Mouse (Mus musculus) R1 (cell line): ENCODE results near the gene Psmb2.

ENCODE experiments used
- DNase-seq: peaks from one replicate; pipeline ENCODE4 v3.0.0-alpha.2; 2018; ENCODE audit warnings: low read depth, low spot score

Gene Psmb2

GRCm38 (mm10) chr4:126732111-126732510, 54.7 kb downstream of the Psmb2 start:
- DNase-seq, result no peak

DNA sequence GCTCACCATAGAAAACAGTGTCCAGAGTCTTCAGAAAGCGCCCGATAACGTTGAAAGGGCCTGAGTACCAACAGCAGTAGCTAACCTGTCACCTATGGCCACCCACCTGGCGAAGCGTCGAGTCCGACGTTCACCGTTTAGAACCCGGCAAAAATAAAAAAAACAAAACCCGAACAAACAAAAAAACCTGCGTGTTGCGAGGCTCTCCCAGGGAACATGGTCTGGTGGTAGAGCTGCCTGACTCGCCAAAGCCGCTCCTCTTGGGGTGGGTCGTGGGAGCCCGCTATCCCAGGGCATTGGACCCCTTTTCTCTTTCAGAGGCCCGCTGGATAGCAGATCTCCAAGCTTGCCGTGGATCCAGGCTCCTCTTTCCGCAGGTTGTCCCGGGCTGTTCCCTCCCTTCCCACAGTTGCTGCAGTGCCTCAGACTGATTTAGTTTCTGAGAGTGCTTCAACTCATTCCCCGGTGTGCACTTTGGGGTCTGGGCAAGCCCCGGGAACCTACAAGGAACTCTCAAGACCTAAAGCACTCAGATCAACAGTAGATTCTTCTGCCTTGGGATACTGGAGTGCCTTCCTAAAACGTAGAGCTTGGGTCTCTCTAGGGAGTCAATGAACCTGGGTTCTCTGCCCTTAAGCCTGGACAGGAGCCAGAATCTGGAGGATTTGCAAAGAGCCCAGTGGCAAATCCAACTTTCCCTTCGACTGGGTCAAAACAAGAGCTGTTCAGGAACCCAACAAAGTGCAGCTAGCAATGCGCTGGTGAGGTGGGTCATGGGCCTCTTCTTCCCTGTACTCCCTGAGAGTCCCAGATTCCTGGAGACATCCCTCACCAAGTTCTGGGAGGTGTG, 55.3 kb downstream of the Psmb2 start:
- DNase-seq, result no peak

GRCm38 (mm10) chr4:126734001-126734603, 56.7 kb downstream of the Psmb2 start:
- peak; percentile 36 for DNase-seq

GRCm38 (mm10) chr4:126734700-126735381, 57.4 kb downstream of the Psmb2 start:
- DNase-seq, result peak; percentile 44

- peak; percentile 23 for DNase-seq
These were observed 58.1 kb downstream of the Psmb2 start for GRCm38 (mm10) chr4:126735382-126736000.

- DNase-seq, result peak; percentile 84
These were observed 58.6 kb downstream of the Psmb2 start, which contains the start of gene Tfap2e for GRCm38 (mm10) chr4:126736001-126736414. Gene Tfap2e, minus strand, starts transcription at chr4:126736240.

DNA sequence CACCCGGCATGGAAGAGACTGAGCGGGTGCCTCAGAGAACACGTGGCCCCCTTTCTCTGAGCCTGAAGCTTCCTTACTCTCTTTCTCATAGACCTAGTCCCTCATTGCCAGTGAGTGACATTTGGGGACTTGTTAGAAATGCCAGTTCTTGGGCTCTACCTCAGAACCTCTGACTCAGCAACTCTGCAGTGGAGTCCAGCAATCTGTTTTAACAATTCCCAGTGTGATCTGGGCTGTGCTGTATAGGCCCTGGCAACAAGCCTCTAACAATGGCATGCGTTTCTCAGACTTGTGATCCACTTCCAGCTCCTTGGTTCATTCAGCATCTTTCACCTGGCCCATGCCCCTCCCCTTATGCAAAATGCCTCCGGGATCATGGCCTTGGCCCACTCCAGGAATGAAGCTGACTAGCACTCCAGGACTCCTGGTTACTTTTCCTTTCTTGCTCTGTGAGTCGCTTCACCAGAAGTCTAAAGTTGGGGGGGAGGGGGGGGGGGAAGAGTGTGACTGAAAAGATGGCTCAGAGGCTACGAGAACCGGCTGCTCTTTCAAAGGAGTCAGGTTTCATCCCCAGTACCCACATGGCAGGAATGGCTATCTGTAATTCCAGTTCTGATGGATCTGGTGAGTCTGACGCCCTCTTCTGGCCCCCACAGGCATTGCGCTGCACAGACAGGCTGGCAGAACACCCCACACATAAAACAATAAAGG, 62.7 kb downstream of the Psmb2 start:
- DNase-seq, result peak; percentile 87

GRCm38 (mm10) chr4:126741448-126741847, 64.0 kb downstream of the Psmb2 start:
- peak; percentile 87 for DNase-seq

DNA sequence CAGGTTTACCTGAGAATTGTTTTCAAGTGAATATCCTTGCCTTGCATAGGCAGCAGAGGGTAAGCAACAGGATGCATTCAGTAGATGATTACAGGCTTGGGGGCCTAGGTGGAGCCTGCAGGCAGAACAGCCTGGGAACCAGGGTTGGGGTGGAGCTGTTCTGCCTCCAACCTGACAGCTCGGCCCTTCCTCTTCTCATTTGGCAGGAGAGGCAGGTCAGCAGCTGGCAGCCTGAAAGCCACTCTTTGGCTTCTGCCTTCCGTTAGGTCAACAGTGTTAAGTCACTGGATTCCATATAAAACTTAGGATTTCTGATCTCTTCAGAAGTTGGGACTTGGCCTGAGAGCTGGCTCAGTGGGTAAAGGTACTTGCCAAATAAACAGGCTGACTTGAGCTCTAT, 65.5 kb downstream of the Psmb2 start:
- DNase-seq, result no peak

DNA sequence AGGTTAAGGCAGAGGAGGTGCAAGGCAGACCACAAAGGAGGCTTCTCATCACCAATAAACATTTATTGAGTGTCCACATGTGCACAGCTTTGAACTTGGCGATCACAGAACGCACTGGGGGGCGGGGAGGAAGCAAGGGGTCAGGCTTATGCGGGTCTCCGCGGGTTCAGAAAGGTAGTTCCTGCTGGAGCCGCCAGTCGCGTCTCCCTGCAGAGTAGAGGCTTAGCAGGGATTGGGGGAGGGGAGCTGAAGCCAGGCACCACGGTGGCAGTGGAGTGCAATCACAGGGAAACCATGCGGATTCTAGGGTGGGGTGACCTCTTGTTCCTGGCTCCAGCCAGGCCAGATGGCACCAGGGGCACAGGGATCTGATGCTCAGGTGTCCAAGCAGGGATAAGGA, 66.3 kb downstream of the Psmb2 start:
- peak; percentile 64 for DNase-seq

DNA sequence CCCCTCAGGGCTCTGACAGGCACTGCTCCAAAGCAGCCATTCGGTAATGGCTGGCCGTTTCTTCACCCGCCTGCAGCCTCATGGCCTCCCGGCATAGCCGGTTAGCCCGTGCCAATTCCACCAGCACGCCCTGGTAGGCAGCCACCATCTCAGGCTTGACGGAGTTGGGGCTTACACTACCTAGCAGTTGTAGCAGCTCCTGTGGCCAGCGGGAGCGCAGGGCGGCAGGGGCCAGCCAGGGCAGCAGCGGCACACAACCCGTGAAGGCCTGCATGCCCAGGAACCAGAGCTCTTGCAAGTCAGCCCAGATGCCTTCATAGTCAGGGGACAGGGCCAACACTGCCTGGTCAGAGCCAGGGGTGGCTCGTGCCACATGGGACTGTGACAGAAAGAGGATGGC, 67.4 kb downstream of the Psmb2 start:
- no peak for DNase-seq

DNA sequence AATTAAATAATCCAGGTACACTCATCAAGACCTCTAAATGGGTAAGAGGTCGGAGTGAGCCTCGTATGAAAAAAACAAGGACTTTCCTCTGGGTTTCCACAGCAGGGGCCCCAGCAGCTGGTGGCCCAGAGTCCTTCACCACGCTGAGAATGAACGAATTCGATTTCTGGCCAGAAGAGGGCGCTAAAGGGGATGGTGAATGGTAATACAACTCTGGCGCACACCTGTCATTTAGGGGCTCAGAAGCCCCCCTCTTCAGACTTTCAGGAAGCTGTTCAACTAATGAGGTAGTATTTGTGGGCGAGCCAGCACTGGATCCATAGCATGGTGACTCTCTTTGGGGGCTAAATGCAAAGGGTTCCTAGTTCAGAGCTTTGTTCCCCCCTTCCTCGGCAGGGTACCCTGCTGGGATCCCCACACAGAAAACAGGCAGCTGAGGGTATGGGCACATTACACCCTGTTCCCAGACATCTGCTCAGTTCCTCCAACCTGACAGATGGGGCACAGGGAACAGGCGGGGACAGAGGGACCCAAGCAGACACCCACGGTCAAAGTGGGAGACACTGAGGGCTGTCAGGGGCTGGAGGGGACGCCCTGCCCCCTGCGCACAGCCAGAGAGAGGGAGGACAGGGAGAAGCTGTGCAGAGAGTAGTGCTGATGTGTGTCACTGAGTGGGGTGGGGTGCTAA, 68.2 kb downstream of the Psmb2 start:
- peak; percentile 67 for DNase-seq

DNA sequence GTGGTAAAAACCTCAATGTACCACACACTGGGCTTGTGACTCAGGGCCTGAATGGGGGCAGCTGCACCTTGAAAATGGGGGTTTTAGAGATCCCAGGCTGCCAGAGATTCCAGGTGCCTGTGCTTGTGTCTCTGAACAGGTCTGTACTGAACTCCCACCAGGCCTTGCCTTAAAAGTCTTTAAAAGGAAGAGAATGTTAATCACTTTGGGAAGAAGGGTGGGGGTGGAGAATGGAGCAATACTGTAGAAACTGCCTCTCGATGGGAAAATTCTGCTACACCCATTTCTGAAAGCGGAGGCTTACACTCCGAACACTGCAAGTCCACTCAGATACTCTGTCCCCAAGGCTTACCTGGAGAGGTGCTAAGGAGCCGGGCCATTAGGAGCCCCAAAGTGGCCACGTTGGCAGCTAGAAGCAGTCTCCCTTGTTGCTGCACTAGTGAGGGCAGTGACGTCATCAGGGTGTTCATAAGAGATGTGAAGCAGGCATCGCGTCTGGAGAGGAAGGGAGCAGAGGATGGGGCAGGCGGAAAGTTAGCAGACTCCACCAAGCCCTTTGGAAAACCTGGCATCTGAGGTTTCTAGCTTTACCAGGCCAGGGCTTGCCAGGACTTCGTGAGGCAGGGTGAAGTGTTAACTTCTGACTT, 68.9 kb downstream of the Psmb2 start:
- DNase-seq, result no peak

DNA sequence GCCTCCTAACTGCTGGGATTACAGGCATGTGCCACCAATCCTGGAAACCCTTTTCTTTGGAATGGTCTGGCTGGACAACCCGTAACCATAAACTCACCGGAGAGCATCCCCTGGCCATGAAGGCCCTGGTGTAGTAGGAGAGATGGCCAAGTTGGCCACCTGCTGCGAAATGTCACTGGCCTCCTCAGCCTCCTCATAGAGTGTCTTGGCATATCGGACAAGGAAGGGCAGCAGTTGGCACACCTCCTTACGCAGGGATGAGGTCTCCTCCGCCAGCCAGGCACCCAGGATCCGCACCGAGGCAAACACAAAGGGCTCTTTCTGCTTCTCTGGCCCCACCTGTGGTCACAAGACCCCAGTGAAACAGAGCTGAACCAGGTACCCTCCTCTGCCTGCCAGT, 71.0 kb downstream of the Psmb2 start:
- DNase-seq, result no peak

GRCm38 (mm10) chr4:126749553-126749952, 72.1 kb downstream of the Psmb2 start:
- DNase-seq, result no peak

DNA sequence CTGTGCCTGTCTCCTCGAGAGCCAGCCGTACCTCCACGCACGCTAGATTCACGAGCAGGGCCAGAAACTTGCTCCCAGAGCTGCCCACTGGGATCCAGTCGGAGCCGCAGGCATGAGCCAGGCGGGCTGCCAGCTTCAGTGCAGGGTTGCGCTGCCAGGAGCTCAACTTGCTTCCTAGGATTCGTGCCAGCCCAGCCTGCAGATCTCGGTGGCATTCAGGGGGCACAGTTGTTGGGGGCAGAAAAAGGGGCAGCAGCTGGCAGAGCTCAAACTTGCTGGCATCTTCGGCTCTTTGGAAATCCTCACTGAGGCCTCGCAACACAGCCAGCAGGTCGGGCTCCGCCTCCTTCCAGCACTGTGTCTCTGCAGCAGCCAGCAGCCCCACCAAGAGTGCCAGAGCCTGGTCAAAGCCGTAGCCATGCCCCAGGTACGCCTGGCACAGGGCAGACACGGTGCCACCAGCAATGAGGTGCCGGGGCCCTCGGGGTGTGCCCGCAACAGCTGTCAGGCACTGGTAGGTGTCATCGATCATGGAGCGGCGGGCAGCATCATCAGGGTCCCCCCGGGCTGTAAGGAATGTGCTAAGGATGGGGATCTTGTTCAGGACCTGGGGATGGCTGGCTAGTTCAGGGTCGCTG, 72.7 kb downstream of the Psmb2 start:
- no peak for DNase-seq

- DNase-seq, result no peak
These were observed 73.6 kb downstream of the Psmb2 start for GRCm38 (mm10) chr4:126750863-126751555.

DNA sequence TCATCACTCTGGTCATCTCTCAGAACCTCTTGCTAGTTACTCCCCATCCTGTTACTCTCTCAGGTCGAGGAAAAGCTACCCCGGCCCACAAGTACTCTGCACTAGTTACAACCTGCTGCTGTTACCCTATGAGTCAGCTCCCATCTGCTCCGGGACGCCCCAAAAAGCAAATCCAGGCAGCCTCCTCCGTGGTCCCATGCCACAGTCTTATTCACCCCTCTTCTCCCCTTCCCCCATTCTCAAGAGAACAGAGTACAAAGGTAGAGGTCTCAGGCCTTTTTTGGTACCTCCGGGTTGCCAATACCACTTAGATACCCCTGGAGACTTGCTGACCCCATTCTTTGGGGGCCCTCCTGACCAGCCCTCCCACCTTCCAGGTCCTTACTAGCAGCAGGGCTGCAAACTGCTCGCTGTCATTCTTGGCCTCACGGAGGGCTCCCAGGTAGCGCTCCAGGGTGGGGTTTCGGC, 74.2 kb downstream of the Psmb2 start:
- no peak for DNase-seq

GRCm38 (mm10) chr4:126752024-126752607, 74.7 kb downstream of the Psmb2 start:
- peak; percentile 47 for DNase-seq
